Mouse (Mus musculus) testis, adult 2 months (tissue): Measurements from ENCODE around the gene Fbxo8. TPM values are rescaled to one million over a fixed set of nuclear protein-coding genes. Genes with fewer than 3 reads are reported as not detected.

ENCODE experiments used
- H3K27ac ChIP-seq: fragments of 200-500 bp; 2 replicates; pipeline ENCODE4 v1.5.1; 2012; ENCODE audit warnings: low read depth, low read length; ENCODE audit not compliant: control insufficient read depth, insufficient read depth
- H3K27me3 ChIP-seq: fragments of 200-500 bp; 2 replicates; pipeline ENCODE4 v1.6.1; 2012; ENCODE audit warnings: mild to moderate bottlenecking, low read length, moderate library complexity; ENCODE audit not compliant: control insufficient read depth, insufficient read depth
- H3K36me3 ChIP-seq: fragments of 200-500 bp; 2 replicates; pipeline ENCODE4 v1.6.1; 2012; ENCODE audit warnings: mild to moderate bottlenecking, low read length; ENCODE audit not compliant: control insufficient read depth, insufficient read depth
- H3K4me1 ChIP-seq: fragments of 200-500 bp; 2 replicates; pipeline ENCODE4 v1.6.1; 2012; ENCODE audit warnings: low read length; ENCODE audit not compliant: control insufficient read depth, insufficient read depth
- H3K4me3 ChIP-seq: fragments of 200-500 bp; 2 replicates; pipeline ENCODE4 v1.5.1; 2012; ENCODE audit warnings: low read depth, mild to moderate bottlenecking, low read length, moderate library complexity, mixed read lengths; ENCODE audit not compliant: control insufficient read depth
- CTCF ChIP-seq: fragments of 200-500 bp; IDR thresholded peaks from 2 replicates; pipeline ENCODE4 v1.5.1; 2012; ENCODE audit warnings: low read depth, mild to moderate bottlenecking, inconsistent platforms, low read length, moderate library complexity; ENCODE audit not compliant: control insufficient read depth, insufficient read depth, insufficient replicate concordance
- POLR2A ChIP-seq: fragments of 200-500 bp; IDR thresholded peaks from 2 replicates; pipeline ENCODE4 v1.6.1; 2012; ENCODE audit warnings: low read depth, mild to moderate bottlenecking, inconsistent platforms, low read length, moderate library complexity; ENCODE audit not compliant: control insufficient read depth
- polyA plus RNA-seq: library from polyadenylated mRNA; depleted of rRNA; stranded (reverse); fragments of >200 nt; gene quantifications from 2 replicates; pipeline ENCODE4 v1.2.3, GENCODE M21; 2012

Fbxo8 gene
- polyA plus RNA-seq, 1 experiment, result 8.1 TPM

- Histone ChIP-seq H3K4me3 (no peak overlapping the region), H3K27me3 (no peaks in the 10 kb centered on the region), H3K36me3 (no peaks in the 10 kb centered on the region), H3K27ac (no peak overlapping the region), H3K4me1 (no peaks in the 10 kb centered on the region)
- TF ChIP-seq CTCF (no peak), POLR2A (no peak)
These were observed 22.0 kb upstream of the Fbxo8 start for GRCm38 (mm10) chr8:56528869-56529268.

GRCm38 (mm10) chr8:56530359-56530758 lies 20.5 kb upstream of the Fbxo8 start:
- no peak overlapping the region for H3K27ac ChIP-seq
- H3K36me3 ChIP-seq, result no peaks in the 10 kb centered on the region
- no peak overlapping the region for H3K4me3 ChIP-seq
- no peaks in the 10 kb centered on the region for H3K4me1 ChIP-seq
- TF ChIP-seq POLR2A (no peak), CTCF (peak; percentile 63; the same call in 1 of the 2 replicates)
- H3K27me3 ChIP-seq, result no peaks in the 10 kb centered on the region

GRCm38 (mm10) chr8:56540706-56541105 lies 10.2 kb upstream of the Fbxo8 start:
- TF ChIP-seq CTCF, result no peak
- no peak for TF ChIP-seq POLR2A
- no peaks in the 10 kb centered on the region for H3K27me3 ChIP-seq
- H3K4me1 ChIP-seq, result no peaks in the 10 kb centered on the region
- H3K4me3 ChIP-seq, result no peak overlapping the region
- no peak overlapping the region for H3K27ac ChIP-seq
- no peaks in the 10 kb centered on the region; the same call in 1 of the 2 replicates for H3K36me3 ChIP-seq

- Histone ChIP-seq H3K27me3 (no peaks in the 10 kb centered on the region), H3K27ac (no peak overlapping the region), H3K4me3 (no peak overlapping the region), H3K4me1 (peaks cover 4% of the 10 kb centered on the region; the same call in 1 of the 2 replicates), H3K36me3 (no peaks in the 10 kb centered on the region; the same call in 1 of the 2 replicates)
- TF ChIP-seq POLR2A, result no peak
- no peak for TF ChIP-seq CTCF
These were observed 3.0 kb upstream of the Fbxo8 start for GRCm38 (mm10) chr8:56547866-56548265.

- Histone ChIP-seq H3K4me1 (peaks cover 4% of the 10 kb centered on the region; the same call in 1 of the 2 replicates), H3K4me3 (peak overlapping the region; percentile 94), H3K27ac (peak overlapping the region; percentile 79), H3K36me3 (no peaks in the 10 kb centered on the region), H3K27me3 (no peaks in the 10 kb centered on the region)
- TF ChIP-seq POLR2A (no peak), CTCF (no peak)
These were observed 517 bp downstream of the Fbxo8 start for GRCm38 (mm10) chr8:56551361-56551852.

- Histone ChIP-seq H3K36me3 (no peaks in the 10 kb centered on the region), H3K4me3 (peak overlapping the region; percentile 50; the same call in 1 of the 2 replicates), H3K27me3 (no peaks in the 10 kb centered on the region), H3K4me1 (peaks cover 4% of the 10 kb centered on the region; the same call in 1 of the 2 replicates), H3K27ac (no peak overlapping the region)
- TF ChIP-seq POLR2A, result no peak
These were observed 1.2 kb downstream of the Fbxo8 start for GRCm38 (mm10) chr8:56552045-56552444.

GRCm38 (mm10) chr8:56552551-56553103 lies 1.7 kb downstream of the Fbxo8 start:
- H3K4me1 ChIP-seq, result peaks cover 4% of the 10 kb centered on the region; the same call in 1 of the 2 replicates
- H3K27ac ChIP-seq, result no peak overlapping the region
- no peak for TF ChIP-seq POLR2A
- no peak for TF ChIP-seq CTCF
- no peaks in the 10 kb centered on the region for H3K27me3 ChIP-seq
- H3K4me3 ChIP-seq, result no peak overlapping the region
- no peaks in the 10 kb centered on the region for H3K36me3 ChIP-seq
